Mouse (Mus musculus): ENCODE results near the gene Hps6. TPM values are rescaled to one million over a fixed set of nuclear protein-coding genes. Genes with fewer than 3 reads are reported as not detected.

Hps6 gene
- total RNA-seq, 2 experiments from 2014 or later: 6.2 to 7.0 TPM

- no peak for DNase-seq (ENCODE audit: low spot score)
- intact Hi-C loops (cut with DNase I): no loop called here
Measured at GRCm38 (mm10) chr19:46026567-46026966, 23.3 kb downstream of the Hps6 start.

GRCm38 (mm10) chr19:46028747-46029320, 25.5 kb downstream of the Hps6 start:
- intact Hi-C loops (cut with DNase I): no loop called here
- DNase-seq (ENCODE audit: low spot score): no peak

GRCm38 (mm10) chr19:46029652-46030051, 26.3 kb downstream of the Hps6 start:
- intact Hi-C loops (cut with DNase I): no loop called here
- no peak for DNase-seq (ENCODE audit: low spot score)

- no peak for DNase-seq (ENCODE audit: low spot score)
- intact Hi-C loops (cut with DNase I): no loop called here
Measured at GRCm38 (mm10) chr19:46030196-46030983, 27.1 kb downstream of the Hps6 start.

- no peak for DNase-seq (ENCODE audit: low spot score)
- intact Hi-C loops (cut with DNase I): no loop called here
Measured at GRCm38 (mm10) chr19:46031689-46032432, 28.6 kb downstream of the Hps6 start.

- intact Hi-C loops (cut with DNase I): no loop called here
Measured at GRCm38 (mm10) chr19:46032731-46033510, 29.6 kb downstream of the Hps6 start.

GRCm38 (mm10) chr19:46033911-46034310, 30.6 kb downstream of the Hps6 start:
- DNase-seq (ENCODE audit: low spot score): no peak
- intact Hi-C loops (cut with DNase I): no loop called here

More at GRCm38 (mm10) chr19:46032731-46033510, 29.6 kb downstream of the Hps6 start:
- no peak for DNase-seq (ENCODE audit: low spot score)

GRCm38 (mm10) chr19:46035971-46036370, 32.7 kb downstream of the Hps6 start:
- no peak for DNase-seq (ENCODE audit: low spot score)
- intact Hi-C loops (cut with DNase I): loop anchor here (5.0 kb wide), 1 partner anchor 39 kb away; the partner anchor contains the start of gene Armh3

GRCm38 (mm10) chr19:46036477-46037242, 33.4 kb downstream of the Hps6 start:
- intact Hi-C loops (cut with DNase I): loop anchor here (5.0 kb wide), 1 partner anchor 39 kb away; the partner anchor contains the start of gene Armh3
- no peak for DNase-seq (ENCODE audit: low spot score)

GRCm38 (mm10) chr19:46037243-46037924, 34.1 kb downstream of the Hps6 start:
- intact Hi-C loops (cut with DNase I): loop anchor here (5.0 kb wide), 1 partner anchor 40 kb away; the partner anchor contains the start of gene Armh3
- DNase-seq (ENCODE audit: low spot score): no peak

- no peak for DNase-seq (ENCODE audit: low spot score)
- intact Hi-C loops (cut with DNase I): loop anchor here (5.0 kb wide), 1 partner anchor 41 kb away; the partner anchor contains the start of gene Armh3
Measured at GRCm38 (mm10) chr19:46037925-46038850, 34.9 kb downstream of the Hps6 start.

GRCm38 (mm10) chr19:46038851-46039260, 35.5 kb downstream of the Hps6 start:
- intact Hi-C loops (cut with DNase I): loop anchor here (5.0 kb wide), 1 partner anchor 42 kb away; the partner anchor contains the start of gene Armh3
- no peak for DNase-seq (ENCODE audit: low spot score)

- DNase-seq (ENCODE audit: low spot score): peak; percentile 83
- intact Hi-C loops (cut with DNase I): loop anchor here (5.0 kb wide), 1 partner anchor 42 kb away; the partner anchor contains the start of gene Armh3
Measured at GRCm38 (mm10) chr19:46039478-46039877, 36.2 kb downstream of the Hps6 start.

GRCm38 (mm10) chr19:46040149-46040902, 37.0 kb downstream of the Hps6 start:
- intact Hi-C loops (cut with DNase I): no loop called here
- no peak for DNase-seq (ENCODE audit: low spot score)

GRCm38 (mm10) chr19:46041299-46041932, 38.1 kb downstream of the Hps6 start:
- no peak for DNase-seq (ENCODE audit: low spot score)
- intact Hi-C loops (cut with DNase I): no loop called here

GRCm38 (mm10) chr19:46041933-46042475, 38.7 kb downstream of the Hps6 start:
- intact Hi-C loops (cut with DNase I): no loop called here
- DNase-seq (ENCODE audit: low spot score): peak; percentile 60
